Mouse (Mus musculus): Measurements from ENCODE around the gene Megf11.

Megf11 gene

GRCm38 (mm10) chr9:64557846-64558530, 172.6 kb downstream of the Megf11 start:
- no peak for DNase-seq (ENCODE audit: low spot score in 2 of 2)

DNA sequence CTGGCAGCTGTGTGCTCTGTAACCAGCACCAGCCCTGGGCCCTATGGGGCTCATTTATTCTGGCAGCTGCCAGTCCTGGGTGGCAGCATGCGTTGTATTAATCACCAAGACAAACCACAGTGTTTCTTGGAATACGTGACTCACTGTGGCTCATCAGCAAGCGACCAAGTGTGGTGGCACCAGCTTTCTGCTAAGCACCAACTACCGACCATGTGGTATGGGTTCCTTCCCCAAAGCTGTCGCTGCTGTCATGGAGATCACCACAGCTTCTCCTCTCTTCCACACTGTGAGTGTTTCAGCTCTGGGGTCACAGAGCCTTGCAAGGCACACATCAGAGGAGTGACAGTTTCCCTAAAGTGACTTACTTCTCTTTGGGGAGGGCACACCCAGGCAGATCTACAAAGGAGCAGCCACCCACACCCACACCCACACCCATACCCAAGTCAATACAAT, 178.9 kb downstream of the Megf11 start:
- peak in 1 of 2 experiments; percentile 11 for DNase-seq (ENCODE audit: low spot score in 2 of 2)

DNA sequence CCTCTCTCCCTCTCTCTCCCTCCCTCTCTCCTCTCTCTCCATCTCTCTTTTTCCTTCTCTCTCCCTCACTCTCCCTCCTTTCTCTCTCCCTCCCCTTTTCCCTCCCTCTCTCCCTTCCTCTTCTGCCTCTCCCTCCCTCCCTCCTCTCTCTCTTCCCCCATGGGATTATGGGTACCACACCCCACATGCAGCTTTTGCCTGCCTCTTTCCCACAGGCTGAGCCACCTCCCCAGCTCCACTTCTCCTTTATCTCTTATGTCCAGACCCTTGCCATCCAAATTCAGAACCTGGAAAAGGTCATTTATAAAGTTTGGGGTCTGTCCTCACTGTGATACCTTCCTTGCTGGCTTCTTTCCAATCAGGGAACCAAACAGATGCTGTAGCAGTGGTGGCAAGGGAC, 180.5 kb downstream of the Megf11 start:
- peak; percentile 31 to 33 for DNase-seq (ENCODE audit: low spot score in 2 of 2)

GRCm38 (mm10) chr9:64566376-64566775, 180.9 kb downstream of the Megf11 start:
- no peak for DNase-seq (ENCODE audit: low spot score in 2 of 2)

DNA sequence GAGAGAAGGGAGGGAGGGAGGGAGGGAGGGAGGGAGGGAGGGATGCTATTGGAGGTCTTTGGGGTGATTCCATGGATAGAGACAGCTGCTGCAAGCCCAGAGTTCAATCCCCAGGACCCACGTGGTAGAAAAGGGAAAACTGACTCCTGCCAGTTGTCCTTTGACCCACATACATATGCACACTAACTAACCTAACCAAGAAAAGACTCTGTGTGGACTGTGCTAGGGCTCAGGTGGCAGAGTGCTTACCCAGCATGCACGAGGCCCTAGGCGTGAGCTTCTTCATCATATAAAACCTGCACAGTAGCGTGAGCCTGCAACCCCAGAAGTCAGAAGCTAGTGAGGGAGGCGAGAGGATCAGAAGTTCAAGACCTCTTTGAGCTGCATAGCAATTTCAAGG, 182.1 kb downstream of the Megf11 start:
- DNase-seq (ENCODE audit: low spot score in 2 of 2), result no peak

GRCm38 (mm10) chr9:64568467-64569260, 183.2 kb downstream of the Megf11 start:
- DNase-seq (ENCODE audit: low spot score in 2 of 2), result no peak

GRCm38 (mm10) chr9:64570448-64570847, 185.0 kb downstream of the Megf11 start:
- no peak for DNase-seq (ENCODE audit: low spot score in 2 of 2)

GRCm38 (mm10) chr9:64571091-64571490, 185.7 kb downstream of the Megf11 start:
- DNase-seq (ENCODE audit: low spot score in 2 of 2), result no peak

DNA sequence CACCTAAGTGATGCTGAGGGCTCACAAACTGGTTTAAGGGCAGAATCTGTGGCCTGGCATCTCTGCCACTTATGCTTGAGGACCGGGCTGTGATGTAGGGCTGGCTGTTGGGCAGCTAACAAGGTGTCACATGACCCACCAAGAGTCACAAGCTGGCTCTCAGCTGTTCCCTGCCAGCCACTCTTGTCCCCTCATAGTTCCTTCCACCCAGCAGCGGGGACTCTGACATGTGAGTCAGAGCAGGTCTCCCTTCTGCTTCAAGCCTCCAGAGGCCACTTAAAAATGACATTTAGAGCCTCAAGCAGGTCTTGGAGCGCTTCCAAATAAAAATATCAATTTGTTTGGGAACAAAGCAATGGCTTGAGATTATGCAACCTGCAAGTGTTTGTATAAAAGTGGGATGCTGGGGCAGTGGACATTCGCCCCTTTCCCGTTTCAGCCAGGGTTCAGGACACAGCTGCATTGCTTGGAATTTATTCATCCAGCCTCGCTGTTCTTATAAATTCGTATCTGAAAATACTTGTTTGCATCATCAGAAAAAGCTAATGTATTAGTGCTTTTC, 187.3 kb downstream of the Megf11 start:
- DNase-seq (ENCODE audit: low spot score in 2 of 2), result no peak

DNA sequence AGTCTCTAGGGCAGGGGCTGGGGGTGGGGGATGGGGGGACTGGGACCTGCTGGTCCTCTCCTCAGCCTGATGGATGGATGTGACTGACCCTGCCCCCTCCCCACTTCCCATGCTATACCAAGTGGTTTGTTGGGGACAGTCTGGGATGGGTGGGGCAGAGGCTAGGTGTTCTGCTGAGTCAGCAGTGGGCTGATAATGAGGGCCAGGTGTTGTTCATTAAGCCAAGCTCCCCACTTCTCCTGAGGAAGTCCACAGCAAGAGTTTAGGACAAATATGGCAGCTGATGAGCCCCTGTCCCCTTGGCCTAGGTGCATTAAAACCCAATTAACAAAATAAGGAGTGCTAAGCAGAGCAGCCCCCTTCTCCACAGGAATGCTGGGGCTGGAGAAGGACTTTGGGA, 190.2 kb downstream of the Megf11 start:
- no peak for DNase-seq (ENCODE audit: low spot score in 2 of 2)

DNA sequence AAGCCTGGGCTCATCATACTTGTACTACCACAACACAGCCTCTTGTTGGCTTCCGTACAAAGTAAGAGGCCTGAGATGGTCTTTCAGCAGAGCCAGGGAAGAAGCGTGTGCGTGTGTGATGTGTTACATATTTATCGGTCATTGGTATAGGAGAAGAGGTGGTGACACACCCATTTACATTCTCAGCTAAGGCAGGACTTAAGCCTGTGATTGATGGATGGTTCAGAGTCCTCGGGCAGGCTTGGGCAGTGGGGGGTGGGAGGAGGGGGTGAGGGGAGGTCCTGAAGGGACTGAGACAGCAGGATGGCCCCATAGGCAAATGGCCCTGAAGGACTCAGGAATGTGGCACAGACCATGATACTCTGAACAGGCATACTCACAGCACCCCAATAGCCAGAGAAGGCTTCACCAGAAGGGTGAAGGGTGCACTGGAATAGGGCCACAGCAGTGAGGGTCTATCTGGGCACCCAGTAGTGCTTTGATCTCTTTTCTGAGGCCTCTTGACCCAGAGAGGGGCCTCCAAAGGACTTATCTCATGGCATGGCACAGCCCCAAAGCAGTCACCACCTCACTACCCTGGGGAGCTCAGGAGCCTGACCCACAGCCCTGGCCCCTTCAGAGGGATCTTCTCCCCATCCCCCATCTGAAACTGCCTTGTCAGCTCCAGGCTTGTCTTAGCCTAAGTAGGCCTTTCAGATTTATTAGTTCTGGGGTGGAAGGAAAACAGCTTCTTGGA, 190.9 kb downstream of the Megf11 start:
- DNase-seq (ENCODE audit: low spot score in 2 of 2), result no peak

DNA sequence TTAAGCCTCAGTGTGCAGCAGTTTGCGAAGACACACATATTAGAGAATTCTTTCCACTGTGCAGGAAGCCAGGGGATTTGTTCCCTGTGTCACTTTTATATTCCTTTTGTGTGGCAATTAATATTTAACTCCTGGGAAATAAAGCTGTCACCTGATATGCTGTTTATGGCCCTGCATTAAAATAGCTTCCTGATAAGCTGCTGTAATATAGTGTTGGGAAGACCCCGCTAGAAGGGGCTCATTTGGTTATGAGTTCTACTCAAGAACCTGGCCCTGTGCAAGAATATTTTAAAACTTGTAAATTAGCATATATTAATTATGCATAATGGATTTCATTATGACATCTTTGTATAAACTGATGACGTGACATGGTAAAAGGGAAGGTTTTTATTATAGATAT, 191.7 kb downstream of the Megf11 start:
- no peak for DNase-seq (ENCODE audit: low spot score in 2 of 2)

DNA sequence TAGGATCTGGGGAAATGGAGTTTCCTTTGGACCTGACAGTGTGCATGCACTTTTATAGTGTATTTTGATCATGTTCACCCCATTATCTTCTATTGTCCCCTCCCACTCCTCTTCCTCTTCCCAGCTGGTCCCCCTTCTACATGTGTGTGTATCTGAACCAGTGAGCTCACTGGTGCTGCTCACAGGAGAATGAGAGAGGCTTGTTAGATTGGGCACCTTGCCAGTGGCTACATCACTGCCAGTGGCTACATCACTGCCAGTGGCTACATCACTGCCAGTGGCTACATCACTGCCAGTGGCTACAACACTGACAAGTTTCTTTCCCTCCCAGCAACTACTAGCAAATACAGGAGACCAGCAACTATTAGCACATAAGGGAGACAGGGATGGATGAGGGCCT, 192.6 kb downstream of the Megf11 start:
- DNase-seq (ENCODE audit: low spot score in 2 of 2), result no peak

DNA sequence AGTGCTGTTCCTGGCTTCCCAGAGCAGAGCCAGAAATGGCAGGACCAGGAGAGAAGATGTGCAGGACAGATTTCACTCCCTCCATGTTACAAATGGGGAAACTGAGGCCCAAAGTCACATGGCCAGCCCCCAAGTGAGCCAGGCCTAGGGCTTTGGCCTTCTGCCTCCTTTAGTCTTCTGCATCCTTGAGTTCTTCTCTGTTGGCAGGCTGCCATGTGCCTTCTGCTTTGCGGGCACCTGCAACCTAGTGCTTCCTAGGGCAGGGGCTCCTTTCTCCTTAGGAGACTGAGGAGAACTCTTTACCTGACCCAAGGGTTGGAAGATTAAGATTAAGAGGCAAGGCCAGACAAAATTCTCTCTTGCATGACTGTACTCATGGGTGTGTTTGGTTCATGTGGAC, 193.9 kb downstream of the Megf11 start:
- no peak for DNase-seq (ENCODE audit: low spot score in 2 of 2)

GRCm38 (mm10) chr9:64586292-64586691, 200.9 kb downstream of the Megf11 start:
- DNase-seq (ENCODE audit: low spot score in 2 of 2), result no peak

DNA sequence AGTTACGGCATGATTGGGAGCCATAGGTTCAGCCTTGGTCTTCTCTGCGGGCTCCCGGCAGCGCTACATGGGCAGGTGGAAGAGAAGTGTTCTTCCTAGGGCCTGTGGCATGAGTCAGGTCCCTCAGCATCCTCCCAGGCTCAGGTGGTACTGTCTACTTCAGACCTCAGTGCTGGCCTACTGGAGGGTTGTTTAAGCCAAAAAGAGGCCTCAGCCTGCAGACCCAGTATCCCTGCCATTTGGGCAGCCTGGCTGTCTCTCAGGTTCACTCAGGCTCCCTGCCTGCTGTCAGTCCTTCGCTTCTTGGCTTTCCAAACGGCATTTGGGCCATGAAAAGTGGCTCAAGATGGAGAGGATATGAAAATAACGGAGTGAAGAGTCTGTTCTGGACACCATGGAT, 202.6 kb downstream of the Megf11 start:
- no peak for DNase-seq (ENCODE audit: low spot score in 2 of 2)

DNA sequence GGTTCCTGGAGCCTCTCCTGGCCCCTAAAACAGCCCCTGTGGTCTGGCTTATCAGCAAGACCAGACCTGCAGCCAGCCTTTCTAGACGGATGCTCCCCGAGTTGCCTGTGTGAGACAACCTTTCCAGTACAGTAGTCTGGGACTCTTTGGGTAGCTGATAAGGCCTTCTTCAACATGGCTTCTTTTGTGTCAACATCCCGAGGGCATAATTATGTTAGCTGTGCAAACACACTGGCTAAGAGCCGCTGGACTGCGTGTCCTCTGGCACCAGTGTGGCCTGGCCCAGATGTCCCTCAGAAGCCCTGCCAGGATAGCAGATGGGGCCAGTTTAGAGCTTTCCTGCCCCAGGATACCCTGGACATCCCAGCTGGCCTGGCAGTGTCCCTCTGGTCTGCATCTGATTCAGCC, 205.2 kb downstream of the Megf11 start:
- DNase-seq (ENCODE audit: low spot score in 2 of 2), result peak; percentile 47 to 71

- peak in 1 of 2 experiments; percentile 23 for DNase-seq (ENCODE audit: low spot score in 2 of 2)
These were observed 206.0 kb downstream of the Megf11 start for GRCm38 (mm10) chr9:64591436-64591835.

- no peak for DNase-seq (ENCODE audit: low spot score in 2 of 2)
These were observed 209.0 kb downstream of the Megf11 start for GRCm38 (mm10) chr9:64594442-64594841.

GRCm38 (mm10) chr9:64598427-64598826, 213.0 kb downstream of the Megf11 start:
- no peak for DNase-seq (ENCODE audit: low spot score in 2 of 2)

DNA sequence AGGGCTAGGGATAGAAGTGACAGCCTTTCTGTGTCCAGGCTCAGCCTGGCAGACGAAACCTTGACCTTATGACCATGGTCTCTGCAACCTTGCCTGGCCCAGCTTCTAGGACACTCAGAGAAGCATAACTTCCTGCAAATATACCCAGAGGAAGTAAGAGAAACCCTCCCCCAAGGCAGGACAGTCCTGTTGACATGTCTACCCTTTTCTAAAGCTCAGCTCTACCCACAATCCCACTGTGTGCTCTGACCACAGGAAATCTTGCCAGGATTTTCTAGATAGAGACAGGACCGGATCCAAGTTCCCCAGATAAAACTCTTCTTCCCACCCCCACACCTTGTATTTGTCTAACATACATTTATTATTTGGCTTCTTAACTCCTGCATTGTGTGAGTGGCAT, 215.3 kb downstream of the Megf11 start:
- peak in 1 of 2 experiments; percentile 6 for DNase-seq (ENCODE audit: low spot score in 2 of 2)

- no peak for DNase-seq (ENCODE audit: low spot score in 2 of 2)
These were observed 217.5 kb downstream of the Megf11 start for GRCm38 (mm10) chr9:64602895-64603294.

Measured in spleen, postnatal 36 days (tissue).